Mouse (Mus musculus) gastrocnemius, postnatal 10 days (tissue): ENCODE results near the gene Birc3. TPM values are rescaled to one million over a fixed set of nuclear protein-coding genes. Genes with fewer than 3 reads are reported as not detected.
"Not testable (repeated sequence)": the region's sequence is repeated elsewhere in the genome, so short reads cannot be mapped to it uniquely, and the experiment has no call there.

Source experiments
- DNase-seq: peaks from one replicate; pipeline ENCODE4 v3.0.0; 2021; ENCODE audit warnings: mixed read lengths
- long read RNA-seq, 2 experiments: library from polyadenylated mRNA; stranded (forward); transcript quantifications; one replicate each; pipeline ENCODE4 v2.0.0; 2021
- total RNA-seq, 2 experiments: library from RNA; stranded (reverse); gene quantifications; 2 replicates each; pipeline ENCODE4 v1.2.3; 2021

The Birc3 gene
- total RNA-seq, result 10 to 100 TPM in 1 of 2 experiments, 1 to 10 TPM in 1; 7.2 to 12.5 TPM
- long read RNA-seq, experiment 1, transcript Birc3-201 (9 exons, 2,667 nt), result major isoform, 7 of 9 reads
- long read RNA-seq, experiment 1, partial matches to known transcripts, result 0 of 9 reads
- long read RNA-seq, experiment 1, other reads (novel, unspliced or antisense), result 2 of 9 reads
- long read RNA-seq, experiment 2, partial matches to known transcripts, result 1 of 4 reads
- long read RNA-seq, experiment 2, other reads (novel, unspliced or antisense), result 3 of 4 reads

- peak; percentile 57 for DNase-seq
Observed at GRCm38 (mm10) chr9:7872775-7873439, at the start of gene Birc3. TSS of gene Birc3 (minus strand) at chr9:7873186.

- DNase-seq, result no peak
Observed at GRCm38 (mm10) chr9:7914925-7915324, 41.9 kb upstream of the Birc3 start.

GRCm38 (mm10) chr9:7914487-7914886, 41.5 kb upstream of the Birc3 start:
- peak; percentile 43 for DNase-seq

DNA sequence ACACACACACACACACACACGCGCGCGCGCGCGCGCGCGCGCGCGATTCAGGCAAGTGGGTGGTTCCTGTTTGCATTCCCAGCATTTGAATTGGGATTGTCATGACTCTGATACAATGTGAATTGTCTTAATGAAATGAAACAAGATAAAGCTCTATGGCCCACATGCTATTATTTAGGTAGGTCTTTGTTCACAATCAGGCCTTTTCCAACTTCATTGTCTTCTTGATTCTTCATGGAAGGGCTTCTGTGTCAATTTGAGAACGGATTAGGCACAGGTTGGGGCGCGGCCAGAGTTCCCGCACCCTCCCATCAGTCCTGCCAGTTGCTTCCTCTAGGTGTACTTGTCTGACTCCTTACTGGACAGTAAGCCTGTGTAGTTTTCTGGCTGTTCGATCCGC, 41.0 kb upstream of the Birc3 start:
- no peak for DNase-seq

DNA sequence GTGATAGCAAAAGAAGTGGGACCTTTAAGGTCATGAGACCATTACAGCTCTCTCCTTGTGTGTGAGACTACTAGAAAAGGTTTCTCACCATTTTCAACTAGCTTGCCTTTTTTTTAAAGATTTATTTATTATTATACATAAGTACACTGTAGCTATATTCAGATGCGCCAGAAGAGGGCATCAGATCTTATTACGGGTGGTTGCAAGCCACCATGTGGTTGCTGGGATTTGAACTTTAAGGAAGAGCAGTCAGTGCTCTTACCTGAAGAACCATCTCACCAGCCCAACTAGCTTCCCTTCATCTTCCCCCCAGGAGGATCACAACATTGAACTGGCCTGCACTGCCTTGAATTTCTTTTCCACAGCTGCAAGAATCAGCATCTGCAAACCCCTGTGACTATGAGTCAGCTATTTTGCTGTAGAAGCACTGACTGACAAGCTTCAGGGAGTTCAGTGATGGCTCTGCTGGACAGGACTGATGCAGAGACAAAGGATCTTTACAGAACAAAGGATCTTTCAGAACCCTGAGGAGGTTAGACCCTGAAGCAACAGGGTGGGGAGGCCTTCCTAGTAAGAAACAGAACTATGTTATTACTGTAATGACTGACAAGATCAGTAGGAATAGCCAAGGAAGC, 34.5 kb upstream of the Birc3 start:
- no peak for DNase-seq

DNA sequence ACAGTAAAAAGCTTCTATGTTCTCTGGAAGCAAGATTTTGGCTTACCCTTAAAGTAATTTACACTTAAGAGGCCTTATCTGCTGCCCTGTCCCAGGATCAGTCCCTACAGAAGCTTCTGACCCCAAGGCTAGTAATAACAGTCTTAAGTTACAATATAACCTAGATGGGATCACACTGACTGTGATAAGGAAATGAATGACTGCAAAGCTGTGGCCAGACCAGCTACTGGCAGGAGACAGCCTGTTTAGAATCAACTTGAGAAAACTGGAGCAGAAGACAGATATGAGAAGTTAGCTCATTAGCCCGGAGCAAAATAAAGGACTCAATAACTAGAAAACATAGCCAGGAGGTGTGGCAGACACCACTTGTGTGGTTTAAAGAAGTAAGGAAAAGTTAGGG, 33.6 kb upstream of the Birc3 start:
- DNase-seq, result no peak

DNA sequence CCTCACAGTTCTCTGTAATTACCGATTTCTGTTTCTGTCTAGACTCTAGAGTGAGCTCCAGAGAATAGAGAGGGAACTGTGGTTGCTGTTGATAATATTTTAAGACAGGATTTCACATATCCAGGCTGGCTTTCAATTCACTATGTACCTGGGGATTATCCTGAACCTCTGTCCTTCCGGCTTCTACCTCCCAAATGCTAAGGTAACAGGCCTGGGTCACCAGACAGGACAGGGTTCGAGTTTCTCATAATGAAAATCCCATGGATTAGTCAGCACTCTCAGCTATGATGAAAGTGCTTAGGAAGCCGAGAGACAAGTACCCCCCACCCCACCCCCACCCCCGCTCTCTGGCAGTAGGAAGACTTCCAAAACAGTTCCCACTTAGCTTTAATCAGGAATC, 30.8 kb upstream of the Birc3 start:
- no peak for DNase-seq

DNA sequence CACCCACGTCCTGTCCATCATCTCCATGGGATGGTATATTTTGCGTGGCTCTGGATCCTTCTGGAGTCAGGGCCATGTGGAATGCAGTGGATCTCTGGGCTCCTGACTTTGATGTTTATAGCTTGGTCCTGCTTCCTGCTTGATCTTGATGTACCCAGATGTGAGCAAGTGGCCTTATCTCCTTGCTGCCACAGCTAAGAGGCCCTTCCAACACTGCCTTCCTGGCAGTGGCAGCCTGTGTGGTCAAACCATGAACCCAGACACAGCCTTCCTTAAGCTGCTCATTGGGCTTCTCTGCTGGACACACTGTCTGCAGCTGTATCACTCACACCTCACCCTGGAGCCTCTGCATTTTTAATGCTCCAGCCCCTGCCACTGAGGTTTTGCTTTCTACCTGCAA, 30.3 kb upstream of the Birc3 start:
- DNase-seq, result no peak

DNA sequence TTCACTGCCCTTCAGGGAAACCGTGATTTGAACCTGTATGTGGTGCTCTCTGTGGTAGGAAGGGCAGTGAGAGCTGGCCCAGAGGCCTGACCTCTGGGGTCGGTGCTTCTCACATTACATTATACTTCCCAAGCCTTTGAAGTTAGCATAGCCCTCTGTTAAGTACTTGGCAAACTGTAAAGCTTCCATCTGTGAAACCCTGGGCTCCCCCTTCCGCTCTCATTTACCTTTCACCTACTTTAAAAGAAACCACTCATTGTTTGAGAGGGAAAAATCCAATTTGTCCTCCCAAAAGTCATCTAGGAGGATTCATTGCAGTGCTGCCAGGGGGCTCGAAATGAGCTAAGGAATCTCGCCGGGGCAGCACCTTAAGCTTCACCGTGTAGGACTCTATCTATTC, 29.3 kb upstream of the Birc3 start:
- DNase-seq, result no peak

DNA sequence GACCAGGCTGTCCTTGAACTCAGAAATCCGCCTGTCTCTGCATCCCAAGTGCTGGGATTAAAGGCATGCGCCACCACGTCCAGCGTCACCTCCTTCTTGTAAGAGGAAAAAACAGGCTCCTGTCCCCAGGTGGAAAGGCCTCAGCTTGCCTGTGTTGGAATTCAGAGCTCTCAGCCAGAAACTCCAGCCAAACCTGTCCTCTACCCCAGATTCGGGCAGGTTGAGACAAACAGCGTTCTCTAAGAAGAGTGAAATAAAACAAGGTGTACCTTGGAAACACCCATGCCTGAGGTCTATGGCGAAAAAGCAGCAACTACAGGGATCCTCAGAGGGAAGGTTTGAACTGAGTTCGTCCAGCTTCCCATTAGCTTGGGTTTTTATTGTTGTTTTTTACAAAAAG, 28.0 kb upstream of the Birc3 start:
- no peak for DNase-seq

- peak; percentile 59 for DNase-seq
Observed at GRCm38 (mm10) chr9:7897502-7897901, 24.5 kb upstream of the Birc3 start.

- DNase-seq, result not testable (repeated sequence)
Observed at GRCm38 (mm10) chr9:7891796-7892195, 18.8 kb upstream of the Birc3 start.

DNA sequence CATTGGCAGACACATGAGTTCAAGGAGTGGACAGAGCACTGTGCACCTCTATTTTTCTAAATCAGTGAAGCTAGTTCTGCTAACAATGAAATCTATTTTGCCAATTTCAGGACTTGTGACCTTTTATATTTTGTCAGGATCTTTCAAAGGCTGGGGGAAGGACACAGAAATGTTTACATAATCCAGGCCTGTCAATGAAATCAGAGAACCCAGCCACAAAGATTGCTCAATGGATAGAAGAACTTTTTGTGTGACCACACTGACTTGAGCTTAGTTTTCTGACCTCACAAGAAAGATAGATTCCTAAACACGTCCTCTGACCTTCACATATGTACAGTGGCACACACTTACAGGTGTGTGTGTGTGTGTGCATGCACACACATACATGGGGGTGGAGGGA, 18.2 kb upstream of the Birc3 start:
- DNase-seq, result no peak

DNA sequence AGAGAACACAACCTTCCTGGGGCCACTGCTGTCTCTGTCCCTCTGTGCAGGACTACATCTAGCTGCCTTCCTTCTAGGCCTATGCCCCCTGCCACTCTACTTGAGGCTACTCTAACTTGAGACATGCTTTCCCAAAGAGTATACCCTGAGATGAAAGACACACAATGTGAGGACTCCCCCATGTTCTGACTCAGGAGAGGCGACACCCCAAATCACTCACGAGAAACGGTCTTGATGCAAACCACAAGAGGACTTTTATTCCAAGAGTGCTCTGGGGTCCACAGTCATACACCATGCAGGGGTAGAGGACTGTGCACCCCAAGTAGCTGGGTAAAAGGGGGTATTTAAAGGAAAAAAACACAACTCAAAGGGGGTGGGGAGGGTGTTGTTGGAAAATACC, 11.4 kb upstream of the Birc3 start:
- DNase-seq, result no peak

GRCm38 (mm10) chr9:7882304-7882865, 9.4 kb upstream of the Birc3 start:
- no peak for DNase-seq

DNA sequence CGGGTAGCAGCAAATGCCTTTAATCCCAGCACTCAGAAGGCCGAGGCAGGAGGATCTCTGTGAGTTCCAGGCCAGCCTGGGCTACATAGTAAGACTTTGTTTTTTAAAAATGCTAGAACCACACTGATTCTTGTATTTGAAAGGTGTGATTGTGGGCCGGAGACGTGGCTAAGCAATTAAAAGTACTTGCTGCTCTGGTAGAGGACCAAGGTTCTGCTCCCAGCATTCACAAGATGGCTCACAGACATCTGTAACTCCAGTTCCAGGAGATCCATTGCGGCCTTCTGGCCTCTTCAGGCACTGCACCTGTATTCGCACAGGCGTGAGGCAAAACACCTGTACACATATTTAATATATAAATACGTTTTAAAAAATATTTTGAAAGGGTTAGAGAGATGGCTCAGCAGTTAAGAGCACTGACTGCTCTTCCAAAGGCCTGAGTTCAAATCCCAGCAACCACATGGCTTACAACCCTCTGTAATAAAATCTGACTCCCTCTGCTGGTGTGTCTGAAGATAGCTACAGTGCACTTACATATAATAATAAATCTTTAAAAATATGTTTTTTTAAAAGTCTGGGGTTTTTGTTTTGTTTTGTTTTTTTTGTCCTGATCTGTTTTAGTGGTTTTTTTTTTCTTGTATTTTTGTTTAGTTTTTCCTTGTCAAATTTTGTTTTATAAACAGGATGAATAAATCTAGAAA, 675 bp upstream of the Birc3 start:
- no peak for DNase-seq

- DNase-seq, result no peak
Observed at GRCm38 (mm10) chr9:7872044-7872774, 777 bp downstream of the Birc3 start.

DNA sequence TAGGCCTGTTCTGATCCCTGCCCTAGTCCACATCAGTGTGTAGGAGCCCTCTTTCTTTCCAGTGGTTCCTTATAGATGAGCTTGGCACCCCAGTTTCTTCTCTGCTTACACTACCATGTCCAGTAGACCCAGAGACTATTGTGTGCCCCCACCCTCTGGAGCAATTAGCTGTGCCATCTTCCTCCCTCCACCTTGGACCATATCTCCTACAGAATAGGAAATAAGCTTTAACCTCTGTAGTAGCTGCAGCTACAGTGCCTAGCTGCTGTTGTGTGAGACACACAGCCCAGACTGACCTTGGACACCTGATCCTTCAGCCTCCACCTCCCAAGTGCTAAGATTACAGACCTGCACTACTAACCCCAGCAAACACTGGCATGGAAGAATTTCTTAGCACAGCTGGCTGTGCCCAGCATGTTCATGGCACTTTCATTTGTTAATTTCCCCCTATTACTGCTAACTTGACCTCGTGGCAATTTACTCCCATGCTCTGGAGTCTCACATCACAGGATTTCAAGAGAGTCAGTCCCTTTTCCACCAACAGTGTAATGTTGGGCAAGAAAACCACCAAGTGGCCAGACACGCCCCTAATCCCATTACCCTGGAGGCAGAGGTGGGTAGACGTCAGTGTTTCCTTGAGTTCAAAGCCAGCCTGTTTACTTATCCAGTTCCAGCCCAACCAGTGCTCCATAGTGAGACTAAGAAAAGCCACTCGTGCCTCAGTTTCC, 1.5 kb downstream of the Birc3 start:
- no peak for DNase-seq

DNA sequence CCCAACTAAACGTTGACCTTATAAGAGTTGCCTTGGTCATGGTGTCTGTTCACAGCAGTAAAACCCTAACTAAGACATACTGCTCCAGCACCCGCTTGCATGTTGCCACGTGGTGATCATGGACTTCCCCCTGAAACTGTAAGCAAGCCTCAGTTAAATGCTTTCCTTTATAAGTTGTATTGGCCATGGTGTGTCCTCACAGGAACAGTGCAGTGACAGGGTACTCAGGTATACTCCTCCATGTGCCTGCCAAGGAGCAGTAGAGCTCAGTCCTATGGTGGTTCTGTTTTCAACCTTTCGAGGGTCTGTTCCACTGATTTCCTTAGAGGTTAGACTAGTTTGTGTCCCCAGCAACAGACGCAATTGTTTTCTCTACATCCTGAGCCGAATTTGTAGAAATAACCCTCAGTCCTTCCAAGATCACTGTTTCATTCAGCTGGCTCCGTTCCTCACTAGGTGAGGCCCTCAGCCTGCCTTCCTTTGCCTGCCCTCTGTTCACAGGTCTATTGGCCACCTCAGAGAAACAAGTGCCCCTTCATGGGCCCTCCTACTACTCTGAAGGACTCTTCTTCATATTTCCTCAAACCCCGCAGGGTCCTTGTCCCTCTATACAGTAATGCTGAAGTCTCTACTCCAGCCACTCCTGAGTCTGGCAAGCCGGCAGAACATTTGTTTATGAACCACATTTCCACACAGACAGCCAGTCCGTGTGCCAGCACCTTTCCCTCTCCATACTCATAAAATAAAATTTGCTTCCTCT, 2.2 kb downstream of the Birc3 start:
- no peak for DNase-seq

- no peak for DNase-seq
Observed at GRCm38 (mm10) chr9:7868838-7869491, 4.0 kb downstream of the Birc3 start.
